Comparison of ENCODE assay signal across 8 mouse cellular contexts in the genomic region with DNA sequence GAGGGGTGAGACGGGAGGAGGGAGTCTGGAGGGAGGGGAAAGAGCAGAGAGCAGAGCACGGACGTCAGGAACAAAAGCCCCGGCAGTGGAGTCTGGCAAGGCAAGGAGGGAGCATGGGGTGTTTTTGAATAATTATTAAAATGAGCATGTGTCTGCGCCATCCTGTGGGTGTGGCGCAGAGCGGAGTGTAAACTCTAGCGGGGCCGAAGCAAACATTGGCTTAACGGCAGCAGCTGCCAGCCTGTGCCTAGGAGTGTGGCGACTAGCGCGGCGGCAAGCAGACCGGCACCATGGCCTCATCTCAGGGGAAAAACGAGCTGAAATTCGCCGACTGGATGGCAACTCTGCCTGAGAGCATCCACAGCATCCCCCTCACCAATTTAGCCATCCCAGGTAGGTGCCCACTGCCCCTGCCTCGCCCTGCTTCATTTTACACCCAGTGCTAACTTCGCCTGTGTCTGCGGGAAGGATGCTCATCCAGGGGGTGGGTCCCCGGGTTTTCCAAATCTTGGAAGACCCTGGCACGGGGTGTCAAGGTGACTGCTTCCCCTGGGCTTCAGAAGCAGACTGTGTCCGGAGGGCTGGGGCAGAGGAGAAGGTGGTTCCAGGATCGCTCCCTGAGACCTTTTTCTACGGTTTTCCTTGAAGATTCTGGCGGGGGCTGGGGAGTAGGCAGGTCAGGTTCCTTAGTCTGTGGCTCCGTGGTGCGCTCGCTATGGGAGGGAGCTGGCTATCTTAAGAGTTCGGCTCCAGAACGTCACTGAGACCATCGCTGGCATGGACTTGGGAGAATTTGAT. TPM values are rescaled to one million over a fixed set of nuclear protein-coding genes. Genes with fewer than 3 reads are reported as not detected.
DNase-seq lines count a peak whose midpoint lies in the region; ATAC-seq lines count a peak whose summit lies in the region.

A gene (plus strand): TSS at position 69 of the 798 bp plus-strand sequence.

- H3K36me3 ChIP-seq in heart, embryonic 16.5 days (ENCODE audit: control insufficient read depth, insufficient read depth) = no peaks in the 10 kb centered on the region
- H3K36me3 ChIP-seq in lung, embryonic 16.5 days (ENCODE audit: control insufficient read depth, insufficient read depth, low read length) = no peaks in the 10 kb centered on the region
- H3K36me3 ChIP-seq in stomach, embryonic 14.5 days (ENCODE audit: control insufficient read depth, insufficient read depth, low read length) = no peaks in the 10 kb centered on the region

- H3K4me1 ChIP-seq in heart, embryonic 16.5 days (ENCODE audit: control insufficient read depth, insufficient read depth, low read length) = no peaks in the 10 kb centered on the region
- no peaks in the 10 kb centered on the region for H3K4me1 ChIP-seq in lung, embryonic 16.5 days (replicated peaks; ENCODE audit: control insufficient read depth, insufficient read depth, low read length)
- no peaks in the 10 kb centered on the region; the same call in 1 of the 2 replicates for H3K4me1 ChIP-seq in stomach, embryonic 14.5 days (ENCODE audit: control insufficient read depth, insufficient read depth, low read length)

- no peak within 1 kb of the TSS for H3K27ac ChIP-seq in heart, embryonic 16.5 days (ENCODE audit: low read length)
- no peak within 1 kb of the TSS for H3K27ac ChIP-seq in lung, embryonic 16.5 days (ENCODE audit: low read length)
- H3K27ac ChIP-seq in stomach, embryonic 14.5 days (ENCODE audit: low read length) = no peak within 1 kb of the TSS

- 0 out of 2 replicates have a peak, but pooled peaks cover 2% of the 10 kb centered on the region for H3K27me3 ChIP-seq in heart, embryonic 16.5 days (ENCODE audit: control insufficient read depth, insufficient read depth, low read length)
- no peaks in the 10 kb centered on the region; the same call in 1 of the 2 replicates for H3K27me3 ChIP-seq in lung, embryonic 16.5 days (ENCODE audit: control insufficient read depth, insufficient read depth, low read depth, low read length)
- no peaks in the 10 kb centered on the region for H3K27me3 ChIP-seq in stomach, embryonic 14.5 days (ENCODE audit: control insufficient read depth, insufficient read depth, low read length)

- WGBS in heart, embryonic 16.5 days = under 1% methylated on average over 33 of the region's 33 CpGs
- WGBS in lung, embryonic 16.5 days = under 1% methylated on average over 33 of the region's 33 CpGs
- under 1% methylated on average over 32 of the region's 33 CpGs for WGBS in stomach, embryonic 14.5 days

- H3K4me3 ChIP-seq in heart, embryonic 16.5 days (ENCODE audit: low read length) = peak within 1 kb of the TSS; percentile 50
- peak within 1 kb of the TSS; percentile 25 for H3K4me3 ChIP-seq in lung, embryonic 16.5 days (ENCODE audit: low read length)
- peak within 1 kb of the TSS; percentile 31 for H3K4me3 ChIP-seq in stomach, embryonic 14.5 days (ENCODE audit: low read depth, low read length)

- ATAC-seq in heart, embryonic 16.5 days (replicated peaks; ENCODE audit: extremely low read depth, insufficient read depth, low FRiP score) = peak; percentile 28; the same call in 1 of the 2 replicates
- ATAC-seq in lung, embryonic 16.5 days (ENCODE audit: low read depth) = no peak
- no peak; the same call in 1 of the 2 replicates for ATAC-seq in stomach, embryonic 14.5 days (ENCODE audit: insufficient number of reproducible peaks, insufficient read depth, low FRiP score, low read depth)

- DNase-seq in lung, adult 18-20 months = peak; percentile 14 to 21
- no peak for DNase-seq in lung, postnatal 36 days
- peak; percentile 32 to 45 for DNase-seq in cerebellum, postnatal 4 days (ENCODE audit: low spot score in 2 of 2)
- peak; percentile 25 to 39 for DNase-seq in layer of hippocampus, adult 18-20 months (ENCODE audit: low spot score in 2 of 2)
- no peak for DNase-seq in urinary bladder, postnatal 25 days (ENCODE audit: low spot score)

- H3K9ac ChIP-seq in heart, embryonic 16.5 days (ENCODE audit: low read length) = peak within 1 kb of the TSS; percentile 5; the same call in 1 of the 2 replicates
- no peak within 1 kb of the TSS for H3K9ac ChIP-seq in lung, embryonic 16.5 days (ENCODE audit: low read length)
- no peak within 1 kb of the TSS for H3K9ac ChIP-seq in stomach, embryonic 14.5 days (replicated peaks; ENCODE audit: low read depth, low read length)

- peak within 1 kb of the TSS; percentile 73 for H3K4me2 ChIP-seq in heart, embryonic 16.5 days (ENCODE audit: low read depth, low read length)
- peak within 1 kb of the TSS; percentile 38 for H3K4me2 ChIP-seq in lung, embryonic 16.5 days (ENCODE audit: low read depth, low read length)
- peak within 1 kb of the TSS; percentile 69 for H3K4me2 ChIP-seq in stomach, embryonic 14.5 days (replicated peaks; ENCODE audit: low read depth, low read length)

- H3K9me3 ChIP-seq in heart, embryonic 16.5 days (replicated peaks; ENCODE audit: control insufficient read depth, low read length) = no peaks in the 10 kb centered on the region
- no peaks in the 10 kb centered on the region for H3K9me3 ChIP-seq in lung, embryonic 16.5 days (ENCODE audit: control insufficient read depth, low read length)
- H3K9me3 ChIP-seq in stomach, embryonic 14.5 days (ENCODE audit: control insufficient read depth, low read depth, low read length) = no peaks in the 10 kb centered on the region

RNA-seq across cellular contexts. Expression of the gene that starts here (rescaled TPM):
- 0.33 and 0.37 TPM in 2 replicates for polyA plus RNA-seq in heart, embryonic 16.5 days (2015; fragmentation: Nextera tagmentation; extraction: Ambion mirVana)
- 10 to 100 TPM; 23.3 to 25.2 TPM for total RNA-seq in layer of hippocampus, adult 18-20 months (2021)
- 0.45 and 1.1 TPM in 2 replicates for polyA plus RNA-seq in lung, embryonic 16.5 days (2015; fragmentation: Nextera tagmentation; extraction: Ambion mirVana)
- 3.2 and 3.4 TPM in 2 replicates for polyA plus RNA-seq in stomach, embryonic 14.5 days (2014; fragmentation: Nextera tagmentation; extraction: Ambion mirVana)

Comparison
In these comparisons a context has a peak if more than half of its experiments do, and no peak if none do; other contexts are left out.
1. DNase-seq: peak in lung, adult 18-20 months (2 of 2), cerebellum, postnatal 4 days (2 of 2) and layer of hippocampus, adult 18-20 months (2 of 2); none in lung, postnatal 36 days (single experiment) and urinary bladder, postnatal 25 days (single experiment).
2. Peak in ATAC-seq, H3K4me3 ChIP-seq, H3K9ac ChIP-seq and H3K4me2 ChIP-seq in heart, embryonic 16.5 days; RNA of the gene not detected or under 1 TPM.
3. Peak in every context shown above with its lines, with median percentiles within 50 percentile points of each other: H3K4me2 ChIP-seq and H3K4me3 ChIP-seq.